ENCODE assay signal across 20 mouse cellular contexts in genomic region chr17:87851456-87851855, GRCm38 (mm10). TPM values are rescaled to one million over a fixed set of nuclear protein-coding genes. Genes with fewer than 3 reads are reported as not detected.
A peak's percentile ranks its signal among the peaks of the same experiment; 100 is the strongest.
DNase-seq lines count a peak whose midpoint lies in the region; ATAC-seq lines count a peak whose summit lies in the region.
"Had no signal": no experiment of that assay in that cellular context is flagged by ENCODE, and none has a peak within 500 bp of the region (broad histone marks: within the 10 kb centered on the region; RNA-seq: fewer than 3 reads in every experiment).

No protein-coding gene starts in this region.

- H3K4me3 ChIP-seq in intestine, embryonic 16.5 days (ENCODE audit: low read length), result no peak overlapping the region
- H3K4me3 ChIP-seq: embryonic facial prominence, embryonic 13.5 days; heart, embryonic 12.5 days; limb, embryonic 12.5 days; liver, embryonic 15.5 days had no signal

- WGBS in intestine, embryonic 16.5 days, result 50% methylated on average over 1 of the region's 1 CpGs

- H3K36me3 ChIP-seq in intestine, embryonic 16.5 days (ENCODE audit: control insufficient read depth, insufficient read depth, low read length), result no peaks in the 10 kb centered on the region
- H3K36me3 ChIP-seq: embryonic facial prominence, embryonic 13.5 days; heart, embryonic 12.5 days; limb, embryonic 12.5 days; liver, embryonic 15.5 days had no signal

- H3K9me3 ChIP-seq in intestine, embryonic 16.5 days (ENCODE audit: control insufficient read depth, low read length), result no peaks in the 10 kb centered on the region
- H3K9me3 ChIP-seq: liver, embryonic 15.5 days had no signal

- ATAC-seq in intestine, embryonic 16.5 days, result no peak

- no peak overlapping the region for H3K9ac ChIP-seq in intestine, embryonic 16.5 days (ENCODE audit: low read depth, low read length)
- H3K9ac ChIP-seq: embryonic facial prominence, embryonic 13.5 days; heart, embryonic 12.5 days; limb, embryonic 12.5 days; liver, embryonic 15.5 days had no signal

- H3K27me3 ChIP-seq in intestine, embryonic 16.5 days (replicated peaks; ENCODE audit: control insufficient read depth, insufficient read depth, low read length), result no peaks in the 10 kb centered on the region
- H3K27me3 ChIP-seq: embryonic facial prominence, embryonic 13.5 days; heart, embryonic 12.5 days; limb, embryonic 12.5 days; liver, embryonic 15.5 days had no signal

- H3K4me1 ChIP-seq in intestine, embryonic 16.5 days (ENCODE audit: control insufficient read depth, insufficient read depth, low read length), result no peaks in the 10 kb centered on the region
- H3K4me1 ChIP-seq: embryonic facial prominence, embryonic 13.5 days; limb, embryonic 12.5 days; liver, embryonic 15.5 days had no signal

- DNase-seq in right cerebral cortex, adult 18-20 months, result peak; percentile 15
- DNase-seq in right cerebral cortex, postnatal 14 days, result no peak
- DNase-seq in adipocyte (ENCODE audit: low spot score), result peak; percentile 18
- peak; percentile 33 for DNase-seq in fibroblast of lung, adult 2 months (ENCODE audit: low read depth)
- DNase-seq in kidney, postnatal 25 days, result no peak
- DNase-seq in natural killer cell, adult 2 months (ENCODE audit: low spot score in 2 of 2), result no peak
- DNase-seq: cerebellum, adult 2 months; gastrocnemius, postnatal 25 days; heart, postnatal 4 days; lung, postnatal 14 days; thymus, postnatal 25 days had no signal

- no peak overlapping the region for H3K4me2 ChIP-seq in intestine, embryonic 16.5 days (ENCODE audit: low read depth, low read length)
- H3K4me2 ChIP-seq: embryonic facial prominence, embryonic 13.5 days; heart, embryonic 12.5 days; limb, embryonic 12.5 days; liver, embryonic 15.5 days; midbrain, embryonic 11.5 days had no signal

- H3K27ac ChIP-seq in intestine, embryonic 16.5 days (ENCODE audit: low read length), result no peak overlapping the region
- H3K27ac ChIP-seq: embryonic facial prominence, embryonic 13.5 days; limb, embryonic 12.5 days; liver, embryonic 15.5 days had no signal

RNA-seq across cellular contexts. Expression of gene Kcnk12, which starts 53.7 kb away (rescaled TPM):
- polyA plus RNA-seq in intestine, embryonic 16.5 days (2015; fragmentation: Nextera tagmentation; extraction: Ambion mirVana), result not detected in 2 replicates
- polyA plus RNA-seq: embryonic facial prominence, embryonic 13.5 days; forebrain, embryonic 11.5 days; kidney, embryonic 14.5 days; stomach, embryonic 14.5 days had no signal

Comparison
In these comparisons a context has a peak if more than half of its experiments do, and no peak if none do; other contexts are left out.
1. DNase-seq: peak in right cerebral cortex, adult 18-20 months (single experiment), adipocyte (single experiment) and fibroblast of lung, adult 2 months (single experiment); none in right cerebral cortex, postnatal 14 days (single experiment), kidney, postnatal 25 days (0 of 2) and natural killer cell, adult 2 months (0 of 2).